Mouse (Mus musculus): ENCODE results near the gene Cdk7. TPM values are rescaled to one million over a fixed set of nuclear protein-coding genes. Genes with fewer than 3 reads are reported as not detected.

Gene Cdk7
- total RNA-seq, 4 experiments from 2014 or later = 9.1 to 13.1 (median 11.8) TPM

Other genes with a start within 250 kb of the Cdk7 start
- 10 to 100 TPM; 15.6 to 22.0 (median 18.0) TPM for gene Gtf2h2, start 238.4 kb downstream of the Cdk7 start, total RNA-seq (2022)
- under 1 TPM in 1 of 4 experiments, not detected in 3; 0.29 TPM for gene Ocln, start 178.2 kb downstream of the Cdk7 start, total RNA-seq (2022)
- gene Marveld2, start 114.0 kb downstream of the Cdk7 start, total RNA-seq (2022) = under 1 TPM; 0.43 to 0.94 (median 0.63) TPM
- 10 to 100 TPM; 68.7 to 75.7 (median 73.5) TPM for gene Ak6, start 80.0 kb downstream of the Cdk7 start, total RNA-seq (2022)
- gene Rad17, start 79.9 kb downstream of the Cdk7 start, total RNA-seq (2022) = 10 to 100 TPM; 10.0 to 14.6 (median 12.8) TPM
- gene Taf9, start 79.4 kb downstream of the Cdk7 start, total RNA-seq (2022) = 10 to 100 TPM in 1 of 4 experiments, 1 to 10 TPM in 3; 2.1 to 15.4 (median 9.3) TPM
- gene Ccdc125, start 61.2 kb downstream of the Cdk7 start, total RNA-seq (2022) = under 1 TPM in 3 of 4 experiments, not detected in 1; 0.29 to 0.43 (median 0.38) TPM
- gene Mrps36, start 13.7 kb upstream of the Cdk7 start, total RNA-seq (2022) = 100 to 1,000 TPM; 111 to 125 (median 118) TPM
- not detected for gene Cenph, start 45.0 kb upstream of the Cdk7 start, total RNA-seq (2022)
- under 1 TPM in 1 of 4 experiments, not detected in 3; 0.25 TPM for gene Ccnb1, start 55.6 kb upstream of the Cdk7 start, total RNA-seq (2022)
- gene Slc30a5, start 102.5 kb upstream of the Cdk7 start, total RNA-seq (2022) = 10 to 100 TPM in 1 of 4 experiments, 1 to 10 TPM in 3; 7.4 to 10.3 (median 8.9) TPM

Data from gastrocnemius, adult 8-10 months (tissue).